Mouse (Mus musculus) kidney, adult 2 months (tissue): ENCODE measurements at regions not wholly inside any gene's neighbourhood (a gene's known extent, or its start where the extent isn't known, plus 50 kb on each side); places are given as distances from the start of the nearest gene placed in this dataset.

Experiments used
- CTCF ChIP-seq: fragments of 200-500 bp; conservative IDR thresholded peaks from 2 replicates; pipeline ENCODE4 v1.5.1; 2011; ENCODE audit warnings: low read depth, mild to moderate bottlenecking, control low read depth, low read length, moderate library complexity, mixed read lengths; ENCODE audit not compliant: insufficient read depth, insufficient read length
- POLR2A ChIP-seq: fragments of 200-500 bp; IDR thresholded peaks from one replicate; pipeline ENCODE4 v1.6.1; 2011; ENCODE audit warnings: low read depth, low read length, control low read depth

GRCm38 (mm10) chr9:120732650-120733293 is 161.5 kb downstream of the Rpl14 start:
- no peak for TF ChIP-seq CTCF
- no peak for TF ChIP-seq POLR2A
